In the genomic region with DNA sequence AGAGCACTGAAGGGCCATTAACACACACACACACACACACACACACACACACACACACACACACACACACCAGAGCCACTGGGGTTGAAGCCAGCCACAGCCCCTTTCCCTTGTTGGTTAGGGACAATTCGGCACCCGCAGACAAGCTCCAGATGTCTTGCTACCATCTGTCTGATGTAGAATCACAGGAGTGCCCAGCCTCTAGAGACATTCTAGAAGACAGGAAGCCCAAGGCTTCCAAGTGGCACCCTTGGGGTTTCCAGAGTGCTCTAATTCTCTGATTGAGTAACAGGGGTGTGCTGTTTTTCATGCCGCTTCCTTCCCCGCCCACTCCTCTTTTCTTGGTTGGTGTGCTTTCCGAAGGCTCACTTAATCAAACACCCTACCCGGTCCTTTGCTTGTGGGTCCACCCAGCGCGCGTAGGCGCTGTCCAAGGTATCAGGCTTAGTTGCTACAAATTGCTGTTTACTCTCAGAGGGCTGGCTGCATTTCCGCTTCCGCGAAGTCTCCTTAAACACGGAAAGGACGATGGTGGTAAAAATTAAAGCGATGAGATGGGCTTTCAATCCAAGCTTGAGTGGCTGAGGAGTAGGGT, we compare ENCODE assay signal across 9 mouse cellular contexts. TPM values are rescaled to one million over a fixed set of nuclear protein-coding genes. Genes with fewer than 3 reads are reported as not detected.
A peak's percentile ranks its signal among the peaks of the same experiment; 100 is the strongest.
DNase-seq lines count a peak whose midpoint lies in the region; ATAC-seq and TF ChIP-seq lines count a peak whose summit lies in the region.
"Had no signal": no experiment of that assay in that cellular context is flagged by ENCODE, and none has a peak within 500 bp of the region (broad histone marks: within the 10 kb centered on the region; RNA-seq: fewer than 3 reads in every experiment).

No protein-coding gene starts in this region.

- H3K4me3 ChIP-seq in kidney, postnatal 0 days (replicated peaks; ENCODE audit: low read depth, low read length): no peak overlapping the region
- no peak overlapping the region for H3K4me3 ChIP-seq in neural tube, embryonic 14.5 days (ENCODE audit: low read depth, low read length)
- H3K4me3 ChIP-seq in layer of hippocampus, adult 2 months: no peak overlapping the region
- H3K4me3 ChIP-seq: limb, embryonic 15.5 days had no signal

- H3K9ac ChIP-seq in kidney, postnatal 0 days (ENCODE audit: low read depth, low read length): no peak overlapping the region
- H3K9ac ChIP-seq in neural tube, embryonic 14.5 days (replicated peaks; ENCODE audit: low read depth, low read length): no peak overlapping the region
- H3K9ac ChIP-seq: limb, embryonic 15.5 days had no signal

- WGBS in kidney, postnatal 0 days: 9% methylated on average over 16 of the region's 16 CpGs
- 17% methylated on average over 16 of the region's 16 CpGs for whole genome bisulfite sequencing in neural tube, embryonic 14.5 days

- H3K4me2 ChIP-seq in kidney, postnatal 0 days (ENCODE audit: low read length): no peak overlapping the region
- no peak overlapping the region for H3K4me2 ChIP-seq in neural tube, embryonic 14.5 days (ENCODE audit: low read depth, low read length)
- H3K4me2 ChIP-seq: limb, embryonic 15.5 days had no signal

- peak; percentile 8 for DNase-seq in kidney, adult 18-20 months
- no peak for DNase-seq in kidney, adult 11 months
- peak; percentile 69 for DNase-seq in adrenal gland, postnatal 14 days
- DNase-seq in gonadal fat pad, adult 2 months (ENCODE audit: low read depth): peak; percentile 4
- peak; percentile 83 for DNase-seq in kidney, postnatal 0 days (ENCODE audit: low spot score)
- DNase-seq in layer of hippocampus, adult 2 months (ENCODE audit: low spot score in 2 of 2): no peak
- no peak for DNase-seq in right cerebral cortex, postnatal 25 days

- ATAC-seq in kidney, postnatal 0 days (replicated peaks; ENCODE audit: low FRiP score, low read depth): no peak
- peak; percentile 54 for ATAC-seq in neural tube, embryonic 14.5 days (ENCODE audit: low read depth)

- H3K9me3 ChIP-seq in kidney, postnatal 0 days (replicated peaks; ENCODE audit: low read length): no peaks in the 10 kb centered on the region
- H3K9me3 ChIP-seq in neural tube, embryonic 14.5 days (ENCODE audit: control insufficient read depth, low read length): no peaks in the 10 kb centered on the region
- H3K9me3 ChIP-seq: limb, embryonic 15.5 days had no signal

- no peak for TF ChIP-seq CTCF in kidney, postnatal 0 days (IDR thresholded peaks at IDR 0.05; ENCODE audit: low read depth)
- TF ChIP-seq CTCF in layer of hippocampus, adult 2 months (conservative IDR thresholded peaks at IDR 0.05): no peak

- no peaks in the 10 kb centered on the region for H3K36me3 ChIP-seq in kidney, postnatal 0 days (ENCODE audit: insufficient read depth, low read length)
- H3K36me3 ChIP-seq in neural tube, embryonic 14.5 days (ENCODE audit: control insufficient read depth, insufficient read depth, low read length): no peaks in the 10 kb centered on the region
- H3K36me3 ChIP-seq: limb, embryonic 15.5 days had no signal

- H3K27ac ChIP-seq in kidney, postnatal 0 days: no peak overlapping the region
- H3K27ac ChIP-seq in neural tube, embryonic 14.5 days (ENCODE audit: low read depth, low read length): no peak overlapping the region
- no peak overlapping the region for H3K27ac ChIP-seq in layer of hippocampus, adult 2 months
- H3K27ac ChIP-seq: limb, embryonic 15.5 days had no signal

- H3K27me3 ChIP-seq in kidney, postnatal 0 days (ENCODE audit: insufficient read depth, low read length): no peaks in the 10 kb centered on the region
- H3K27me3 ChIP-seq in neural tube, embryonic 14.5 days (ENCODE audit: control insufficient read depth, insufficient read depth, low read length): no peaks in the 10 kb centered on the region
- H3K27me3 ChIP-seq: limb, embryonic 15.5 days had no signal

- H3K4me1 ChIP-seq in kidney, postnatal 0 days (replicated peaks; ENCODE audit: insufficient read depth, low read length): no peaks in the 10 kb centered on the region
- H3K4me1 ChIP-seq in neural tube, embryonic 14.5 days (ENCODE audit: control insufficient read depth, insufficient read depth, low read length): no peaks in the 10 kb centered on the region

RNA-seq across cellular contexts. Expression of a gene that starts 59.5 kb away (rescaled TPM):
- 31.0 and 33.8 TPM in 2 replicates for total RNA-seq in adrenal gland, postnatal 14 days (2021)
- 9.6 and 25.0 TPM in 2 replicates for polyA plus RNA-seq in gonadal fat pad, adult 2 months (2012; rRNA removed)
- polyA plus RNA-seq in kidney, postnatal 0 days (2015; fragmentation: Nextera tagmentation; extraction: Ambion mirVana): 2.5 and 2.6 TPM in 2 replicates
- polyA plus RNA-seq in neural tube, embryonic 14.5 days (2014; fragmentation: Nextera tagmentation; extraction: Ambion mirVana): 3.0 and 6.7 TPM in 2 replicates
- 100 to 1,000 TPM; 585 to 647 TPM for total RNA-seq in layer of hippocampus, adult 2 months (2021)

Comparison
In these comparisons a context has a peak if more than half of its experiments do, and no peak if none do; other contexts are left out.
1. DNase-seq: peak in kidney, adult 18-20 months (single experiment), adrenal gland, postnatal 14 days (single experiment), gonadal fat pad, adult 2 months (single experiment) and kidney, postnatal 0 days (single experiment); none in kidney, adult 11 months (single experiment), layer of hippocampus, adult 2 months (0 of 2) and right cerebral cortex, postnatal 25 days (single experiment).